Mouse (Mus musculus): ENCODE measurements around the gene Eif4g3.

GRCm38 (mm10) chr4:138084103-138084502 is 91.3 kb downstream of the Eif4g3 start:
- TF ChIP-seq GATA1 (IDR thresholded peaks at IDR 0.05; ENCODE audit: low read depth, low read length) (no peak), MAX (IDR thresholded peaks at IDR 0.05; ENCODE audit: low read length) (no peak), USF2 (IDR thresholded peaks at IDR 0.05; ENCODE audit: borderline replicate concordance in 1 of 2, insufficient read depth in 1 of 2, low read depth in 1 of 2, low read length in 2 of 2) (no peak), ELF1 (IDR thresholded peaks at IDR 0.05; ENCODE audit: low read depth, low read length) (no peak), TCF12 (IDR thresholded peaks at IDR 0.05; ENCODE audit: low read depth, low read length) (no peak)
